Comparison of ENCODE assay signal across 30 mouse cellular contexts in the genomic region with DNA sequence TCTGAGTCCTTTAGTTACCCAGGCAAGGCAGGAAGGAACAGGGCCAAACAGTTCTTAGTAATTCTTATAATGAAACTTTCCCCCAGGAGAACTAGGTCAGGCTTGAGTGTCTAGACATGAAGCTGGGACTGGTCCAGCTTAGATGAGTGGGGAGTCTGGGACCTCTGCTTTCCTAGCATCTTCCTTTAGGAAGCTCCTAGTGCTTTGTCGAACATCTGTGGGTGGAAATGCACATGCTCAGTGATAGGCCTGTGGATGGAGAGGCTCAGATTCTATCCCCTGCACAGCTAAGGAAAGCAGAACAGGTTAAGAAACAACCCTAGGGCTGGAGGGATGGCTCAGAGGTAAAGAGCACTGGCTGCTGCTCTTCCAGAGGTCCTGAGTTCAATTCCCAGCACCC. TPM values are rescaled to one million over a fixed set of nuclear protein-coding genes. Genes with fewer than 3 reads are reported as not detected.
"Had no signal": no experiment of that assay in that cellular context is flagged by ENCODE, and none has a peak within 500 bp of the region (broad histone marks: within the 10 kb centered on the region; RNA-seq: fewer than 3 reads in every experiment).

No protein-coding gene starts in this region.

- DNase-seq: gastrocnemius, adult 2 months; gastrocnemius, postnatal 10 days; gastrocnemius, postnatal 25 days; heart, adult 2 months; heart, postnatal 10 days; heart, postnatal 4 days; kidney, adult 18-20 months; kidney, adult 8-10 months; kidney, postnatal 10 days; kidney, postnatal 25 days; kidney, postnatal 4 days; liver; liver, embryonic 13.5 days had no signal

- ATAC-seq: inflammation-experienced regulatory T-cells, adult 6 months; intestine, embryonic 15.5 days; intestine, postnatal 0 days had no signal

- H3K9ac ChIP-seq: heart, embryonic 12.5 days; hindbrain, embryonic 12.5 days; hindbrain, embryonic 15.5 days; intestine, embryonic 15.5 days; limb, embryonic 12.5 days; liver, embryonic 13.5 days; liver, embryonic 15.5 days had no signal

- H3K27ac ChIP-seq: gastrocnemius, adult 2 months; heart, adult 2 months; heart, embryonic 10.5 days; hindbrain, embryonic 10.5 days; hindbrain, embryonic 12.5 days; hindbrain, embryonic 15.5 days; intestine, embryonic 15.5 days; layer of hippocampus, adult 2 months; left cerebral cortex, adult 2 months; limb, embryonic 10.5 days; limb, embryonic 12.5 days; liver, embryonic 13.5 days; liver, embryonic 15.5 days had no signal

- H3K4me2 ChIP-seq: heart, embryonic 12.5 days; hindbrain, embryonic 12.5 days; hindbrain, embryonic 15.5 days; intestine, embryonic 15.5 days; limb, embryonic 12.5 days; liver, embryonic 11.5 days; liver, embryonic 13.5 days; liver, embryonic 15.5 days had no signal

- H3K27me3 ChIP-seq: heart, embryonic 12.5 days; hindbrain, embryonic 12.5 days; hindbrain, embryonic 15.5 days; intestine, embryonic 15.5 days; limb, embryonic 12.5 days; liver, embryonic 13.5 days; liver, embryonic 15.5 days had no signal

- H3K9me3 ChIP-seq: heart, embryonic 10.5 days; heart, embryonic 12.5 days; hindbrain, embryonic 10.5 days; hindbrain, embryonic 12.5 days; hindbrain, embryonic 15.5 days; intestine, embryonic 15.5 days; limb, embryonic 10.5 days; limb, embryonic 12.5 days; liver, embryonic 13.5 days; liver, embryonic 15.5 days had no signal

- H3K4me3 ChIP-seq: gastrocnemius, adult 2 months; heart, adult 2 months; heart, embryonic 10.5 days; heart, embryonic 12.5 days; hindbrain, embryonic 10.5 days; hindbrain, embryonic 12.5 days; hindbrain, embryonic 15.5 days; intestine, embryonic 15.5 days; layer of hippocampus, adult 2 months; left cerebral cortex, adult 2 months; limb, embryonic 10.5 days; limb, embryonic 12.5 days; liver, embryonic 13.5 days; liver, embryonic 15.5 days had no signal

- H3K4me1 ChIP-seq: heart, embryonic 10.5 days; heart, embryonic 12.5 days; hindbrain, embryonic 10.5 days; hindbrain, embryonic 12.5 days; hindbrain, embryonic 15.5 days; intestine, embryonic 15.5 days; limb, embryonic 10.5 days; limb, embryonic 12.5 days; liver, embryonic 13.5 days; liver, embryonic 15.5 days had no signal

RNA-seq across cellular contexts. Expression of a gene that starts 34.1 kb away (rescaled TPM):
- polyA plus RNA-seq: inflammation-experienced regulatory T-cells, adult 6 months; liver, embryonic 13.5 days; liver, embryonic 15.5 days had no signal

RNA-seq across cellular contexts. Expression of a gene that starts 43.6 kb away (rescaled TPM):
- polyA plus RNA-seq: heart, adult 2 months; heart, embryonic 12.5 days; heart, embryonic 14.5 days; hindbrain, embryonic 10.5 days; hindbrain, embryonic 12.5 days; hindbrain, embryonic 15.5 days; inflammation-experienced regulatory T-cells, adult 6 months; intestine, embryonic 15.5 days; intestine, postnatal 0 days; kidney, embryonic 14.5 days; limb, embryonic 10.5 days; limb, embryonic 12.5 days; limb, embryonic 14.5 days; liver, embryonic 11.5 days; liver, embryonic 13.5 days; liver, embryonic 15.5 days had no signal
